In the genomic region with DNA sequence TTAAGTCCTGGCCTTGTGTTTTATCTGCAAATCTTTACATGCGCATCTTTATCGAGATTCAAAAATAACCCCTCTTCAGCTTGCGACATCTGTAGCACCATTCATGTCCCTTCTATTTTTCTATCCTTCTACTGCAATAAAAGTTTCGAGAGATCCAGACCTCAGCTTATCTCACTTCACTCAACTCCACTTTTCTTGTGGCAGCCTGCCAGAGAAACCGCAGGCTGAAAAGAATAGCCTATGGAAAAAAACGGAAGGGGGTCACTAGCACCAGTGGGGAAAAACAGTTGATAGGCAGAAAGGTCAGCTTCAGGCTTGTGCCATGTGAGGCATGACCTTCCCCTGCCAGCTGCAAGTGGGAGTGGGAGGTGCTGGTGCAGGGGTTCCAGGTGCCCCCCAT, we compare ENCODE assay signal across 15 mouse cellular contexts. TPM values are rescaled to one million over a fixed set of nuclear protein-coding genes. Genes with fewer than 3 reads are reported as not detected.
DNase-seq lines count a peak whose midpoint lies in the region; ATAC-seq and TF ChIP-seq lines count a peak whose summit lies in the region.
"Had no signal": no experiment of that assay in that cellular context is flagged by ENCODE, and none has a peak within 500 bp of the region (broad histone marks: within the 10 kb centered on the region; RNA-seq: fewer than 3 reads in every experiment).

No protein-coding gene starts in this region.

- no peaks in the 10 kb centered on the region for H3K27me3 ChIP-seq in heart, embryonic 16.5 days (ENCODE audit: control insufficient read depth, insufficient read depth, low read length)
- H3K27me3 ChIP-seq in lung, embryonic 16.5 days (ENCODE audit: control insufficient read depth, insufficient read depth, low read depth, low read length) = no peaks in the 10 kb centered on the region
- no peaks in the 10 kb centered on the region for H3K27me3 ChIP-seq in stomach, postnatal 0 days (ENCODE audit: control insufficient read depth, insufficient read depth, low read length)
- no peaks in the 10 kb centered on the region for H3K27me3 ChIP-seq in midbrain, embryonic 11.5 days (ENCODE audit: control insufficient read depth, insufficient read depth, low read length)
- H3K27me3 ChIP-seq: limb, embryonic 13.5 days; neural tube, embryonic 13.5 days; Patski had no signal

- no peaks in the 10 kb centered on the region for H3K9me3 ChIP-seq in heart, embryonic 16.5 days (replicated peaks; ENCODE audit: control insufficient read depth, low read length)
- no peaks in the 10 kb centered on the region for H3K9me3 ChIP-seq in lung, embryonic 16.5 days (ENCODE audit: control insufficient read depth, low read length)
- no peaks in the 10 kb centered on the region for H3K9me3 ChIP-seq in stomach, postnatal 0 days (ENCODE audit: control insufficient read depth, low read length)
- no peaks in the 10 kb centered on the region for H3K9me3 ChIP-seq in midbrain, embryonic 11.5 days (ENCODE audit: control insufficient read depth, low read length)
- H3K9me3 ChIP-seq: limb, embryonic 13.5 days; neural tube, embryonic 13.5 days had no signal

- TF ChIP-seq CTCF in stomach, postnatal 0 days (IDR thresholded peaks at IDR 0.05; ENCODE audit: low read depth) = no peak

- TF ChIP-seq EP300 in stomach, postnatal 0 days (optimal IDR thresholded peaks at IDR 0.05) = no peak

- H3K4me1 ChIP-seq in heart, embryonic 16.5 days (ENCODE audit: control insufficient read depth, insufficient read depth, low read length) = peaks cover 20% of the 10 kb centered on the region
- H3K4me1 ChIP-seq in lung, embryonic 16.5 days (replicated peaks; ENCODE audit: control insufficient read depth, insufficient read depth, low read length) = peaks cover 5% of the 10 kb centered on the region
- H3K4me1 ChIP-seq in stomach, postnatal 0 days (replicated peaks; ENCODE audit: control insufficient read depth, insufficient read depth) = no peaks in the 10 kb centered on the region
- no peaks in the 10 kb centered on the region for H3K4me1 ChIP-seq in midbrain, embryonic 11.5 days (ENCODE audit: control insufficient read depth, insufficient read depth, low read length)

- H3K4me2 ChIP-seq in heart, embryonic 16.5 days (ENCODE audit: low read depth, low read length) = peak overlapping the region; percentile 49
- H3K4me2 ChIP-seq in lung, embryonic 16.5 days (ENCODE audit: low read depth, low read length) = no peak overlapping the region
- H3K4me2 ChIP-seq in stomach, postnatal 0 days (replicated peaks; ENCODE audit: low read depth) = no peak overlapping the region
- H3K4me2 ChIP-seq in midbrain, embryonic 11.5 days = no peak overlapping the region
- H3K4me2 ChIP-seq: limb, embryonic 13.5 days; neural tube, embryonic 13.5 days had no signal

- no peaks in the 10 kb centered on the region for H3K36me3 ChIP-seq in heart, embryonic 16.5 days (ENCODE audit: control insufficient read depth, insufficient read depth)
- H3K36me3 ChIP-seq in lung, embryonic 16.5 days (ENCODE audit: control insufficient read depth, insufficient read depth, low read length) = no peaks in the 10 kb centered on the region
- no peaks in the 10 kb centered on the region for H3K36me3 ChIP-seq in stomach, postnatal 0 days (ENCODE audit: control insufficient read depth, insufficient read depth, low read length)
- no peaks in the 10 kb centered on the region for H3K36me3 ChIP-seq in midbrain, embryonic 11.5 days (ENCODE audit: control insufficient read depth, insufficient read depth, low read length)
- H3K36me3 ChIP-seq: limb, embryonic 13.5 days; neural tube, embryonic 13.5 days had no signal

- H3K4me3 ChIP-seq in heart, embryonic 16.5 days (ENCODE audit: low read length) = no peak overlapping the region
- H3K4me3 ChIP-seq in lung, embryonic 16.5 days (ENCODE audit: low read length) = no peak overlapping the region
- no peak overlapping the region for H3K4me3 ChIP-seq in stomach, postnatal 0 days (ENCODE audit: low read depth, low read length)
- H3K4me3 ChIP-seq in midbrain, embryonic 11.5 days (ENCODE audit: low read depth, low read length) = no peak overlapping the region
- H3K4me3 ChIP-seq: erythroblast, embryonic 14.5 days; limb, embryonic 13.5 days; neural tube, embryonic 13.5 days had no signal

- WGBS in heart, embryonic 16.5 days = 10% methylated on average over 6 of the region's 6 CpGs
- WGBS in lung, embryonic 16.5 days = 14% methylated on average over 6 of the region's 6 CpGs
- 36% methylated on average over 6 of the region's 6 CpGs for WGBS in stomach, postnatal 0 days
- WGBS in midbrain, embryonic 11.5 days = 60% methylated on average over 6 of the region's 6 CpGs

- peak overlapping the region; percentile 67 for H3K27ac ChIP-seq in heart, embryonic 16.5 days (ENCODE audit: low read length)
- H3K27ac ChIP-seq in lung, embryonic 16.5 days (ENCODE audit: low read length) = no peak overlapping the region
- H3K27ac ChIP-seq in stomach, postnatal 0 days (replicated peaks) = no peak overlapping the region
- H3K27ac ChIP-seq in midbrain, embryonic 11.5 days (ENCODE audit: low read depth, low read length) = no peak overlapping the region
- H3K27ac ChIP-seq: kidney, postnatal 0 days; limb, embryonic 13.5 days; macrophage; neural tube, embryonic 13.5 days had no signal

- H3K9ac ChIP-seq in heart, embryonic 16.5 days (ENCODE audit: low read length) = no peak overlapping the region
- no peak overlapping the region for H3K9ac ChIP-seq in lung, embryonic 16.5 days (ENCODE audit: low read length)
- no peak overlapping the region for H3K9ac ChIP-seq in stomach, postnatal 0 days (ENCODE audit: low read length)
- H3K9ac ChIP-seq in midbrain, embryonic 11.5 days (ENCODE audit: low read length) = no peak overlapping the region
- H3K9ac ChIP-seq: limb, embryonic 13.5 days; neural tube, embryonic 13.5 days had no signal

- ATAC-seq in heart, embryonic 16.5 days (replicated peaks; ENCODE audit: extremely low read depth, insufficient read depth, low FRiP score) = no peak
- peak; percentile 20; the same call in 1 of the 2 replicates for ATAC-seq in lung, embryonic 16.5 days (ENCODE audit: low read depth)
- no peak for ATAC-seq in stomach, postnatal 0 days (ENCODE audit: low FRiP score, low TSS enrichment)
- ATAC-seq in midbrain, embryonic 11.5 days (ENCODE audit: low FRiP score) = no peak
- ATAC-seq: Patski had no signal

- intact Hi-C loops in heart, postnatal 14 days (cut with DNase I) = no loop called here

- DNase-seq in adrenal gland, adult 2 months = peak; percentile 2
- no peak for DNase-seq in adrenal gland, postnatal 4 days (ENCODE audit: low spot score in 2 of 2)
- no peak for DNase-seq in heart, postnatal 14 days
- no peak for DNase-seq in lung, adult 18-20 months
- peak; percentile 41 for DNase-seq in stomach, postnatal 0 days (ENCODE audit: low spot score)
- no peak for DNase-seq in midbrain, embryonic 11.5 days (ENCODE audit: low spot score, missing footprints)
- DNase-seq: cerebellum, adult 2 months had no signal

RNA-seq across cellular contexts. Expression of gene Creb5, which starts 21.6 kb away (rescaled TPM):
- 1 to 10 TPM; 1.9 to 3.0 TPM for total RNA-seq in adrenal gland, adult 2 months (2021)
- 0.91 and 1.6 TPM in 2 replicates for polyA plus RNA-seq in adrenal gland, adult 2 months (2012; rRNA removed)
- 1 to 10 TPM; 7.2 to 7.4 TPM for total RNA-seq in adrenal gland, postnatal 4 days (2021)
- polyA plus RNA-seq in heart, embryonic 16.5 days (2015; fragmentation: Nextera tagmentation; extraction: Ambion mirVana) = 25.4 and 29.2 TPM in 2 replicates
- 10 to 100 TPM; 12.5 to 15.7 TPM for total RNA-seq in heart, postnatal 14 days (2021)
- polyA plus RNA-seq in lung, embryonic 16.5 days (2015; fragmentation: Nextera tagmentation; extraction: Ambion mirVana) = 5.8 and 6.1 TPM in 2 replicates
- 3.2 and 5.3 TPM in 2 replicates for polyA plus RNA-seq in stomach, postnatal 0 days (2015; fragmentation: Nextera tagmentation; extraction: Ambion mirVana)
- 3.8 and 4.1 TPM in 2 replicates for polyA plus RNA-seq in midbrain, embryonic 11.5 days (2014; fragmentation: Nextera tagmentation; extraction: Ambion mirVana)

Comparison
In these comparisons a context has a peak if more than half of its experiments do, and no peak if none do; other contexts are left out.
1. DNase-seq: peak in adrenal gland, adult 2 months (single experiment) and stomach, postnatal 0 days (single experiment); none in adrenal gland, postnatal 4 days (0 of 2), heart, postnatal 14 days (0 of 2), lung, adult 18-20 months (0 of 2) and midbrain, embryonic 11.5 days (single experiment).